Mouse (Mus musculus): ENCODE results near the gene AU041133.

AU041133 gene

GRCm38 (mm10) chr10:82127850-82128401 is at the start of gene AU041133:
Gene AU041133 (plus strand): TSS chr10:82128013.
- DNase-seq, result peak; percentile 88

DNA sequence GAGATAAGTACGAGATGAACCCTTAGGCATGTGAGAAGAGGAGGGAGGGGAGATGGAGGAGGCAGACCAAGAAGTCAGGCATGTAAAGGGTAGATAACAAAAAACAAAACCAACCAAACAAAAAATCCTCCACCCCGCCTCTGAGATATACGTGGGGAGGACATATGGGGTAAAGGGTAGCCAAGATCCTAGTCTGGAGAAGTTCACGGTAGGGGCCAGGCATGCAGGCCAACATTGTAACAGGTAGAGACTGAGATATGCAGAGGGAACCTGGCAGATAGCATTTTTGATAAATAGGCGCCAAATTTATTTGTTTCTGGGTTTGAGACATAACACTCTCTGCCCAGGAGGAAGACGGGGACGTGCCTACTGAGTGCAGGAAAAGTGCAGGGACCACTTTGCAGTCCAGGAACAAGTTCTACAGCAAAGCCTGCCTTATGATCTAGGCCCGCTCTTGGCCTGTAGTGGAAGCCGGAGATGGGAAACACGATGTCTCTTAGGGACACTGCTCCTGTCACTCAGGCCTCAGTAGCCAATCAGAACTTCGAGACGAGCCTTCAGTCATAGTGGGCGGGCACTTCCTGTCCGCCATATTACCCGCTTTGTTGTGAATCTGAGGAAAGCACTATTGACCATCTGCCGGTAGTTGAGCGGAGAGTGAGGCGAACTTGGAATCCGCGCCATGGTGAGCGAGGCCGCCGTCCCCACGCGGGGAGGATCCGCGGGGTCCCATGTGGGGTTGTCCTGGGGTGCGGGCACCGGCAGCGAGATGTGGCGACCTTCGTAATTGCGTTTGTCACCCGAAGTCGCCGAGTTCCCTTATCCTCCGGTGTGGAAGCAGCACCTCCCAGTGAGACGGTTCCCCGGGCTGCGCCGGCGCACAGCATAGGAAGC is 44.8 kb upstream of the AU041133 start, which contains the start of gene BC024063:
Gene BC024063, plus strand, starts transcription at position 626 of the 894 bp plus-strand sequence.
- peak; percentile 66 for DNase-seq

DNA sequence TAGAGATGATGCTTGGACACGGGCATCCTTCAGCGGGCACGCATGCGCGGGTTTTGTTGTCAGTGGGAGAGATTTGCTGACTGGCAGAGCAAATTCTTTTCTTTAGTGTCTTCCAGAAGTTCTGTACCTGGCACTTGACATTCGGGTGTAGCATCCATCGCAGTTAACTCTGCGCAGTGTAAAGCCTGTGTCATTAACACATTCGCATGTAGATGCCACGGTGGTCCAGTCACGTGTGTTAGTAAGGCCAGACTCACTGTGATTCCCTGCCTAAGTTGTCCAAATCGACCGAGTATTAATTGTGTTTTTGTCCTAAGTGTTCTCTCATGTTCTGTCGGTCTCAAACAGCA is 44.2 kb upstream of the AU041133 start:
- DNase-seq, result peak; percentile 6

DNA sequence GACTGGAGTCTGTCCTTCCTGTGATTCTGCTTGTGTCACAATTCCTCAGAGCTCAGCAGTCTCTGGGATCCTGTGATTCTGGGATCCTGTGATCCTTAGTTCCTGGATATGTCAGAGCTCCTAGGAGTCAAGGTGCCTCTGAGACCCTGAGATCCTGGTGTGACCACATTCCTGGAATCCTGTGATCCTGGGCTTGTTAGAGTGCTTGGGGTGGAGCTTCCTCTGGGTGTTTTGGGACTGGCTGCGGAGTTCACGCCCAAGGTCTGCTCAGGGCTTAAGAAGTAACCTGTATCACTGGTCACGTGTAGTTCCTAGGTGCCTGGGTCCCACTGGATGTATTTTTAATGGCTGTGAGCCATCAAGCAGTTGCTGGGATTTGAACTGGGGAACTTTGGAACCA is 10.6 kb upstream of the AU041133 start:
- no peak for DNase-seq

DNA sequence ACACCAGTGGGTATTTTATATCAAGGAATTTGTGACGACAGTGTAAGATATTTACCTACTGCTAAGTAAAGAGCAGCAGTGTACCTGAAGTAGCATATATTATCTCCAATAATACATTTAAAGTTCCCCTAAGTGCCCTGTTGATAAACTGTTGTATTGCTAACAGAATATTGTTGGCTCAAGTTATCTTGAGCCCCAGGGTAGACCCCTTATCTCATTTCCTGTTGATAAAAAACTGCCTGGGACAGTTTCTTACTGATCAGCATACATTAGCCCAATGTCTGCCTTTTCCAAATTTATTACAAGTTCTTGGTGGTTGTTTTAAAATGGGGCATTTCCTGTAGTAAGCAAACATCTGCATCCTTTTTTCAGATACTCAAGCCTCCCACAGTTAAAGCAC is 17.5 kb downstream of the AU041133 start:
- no peak for DNase-seq

DNA sequence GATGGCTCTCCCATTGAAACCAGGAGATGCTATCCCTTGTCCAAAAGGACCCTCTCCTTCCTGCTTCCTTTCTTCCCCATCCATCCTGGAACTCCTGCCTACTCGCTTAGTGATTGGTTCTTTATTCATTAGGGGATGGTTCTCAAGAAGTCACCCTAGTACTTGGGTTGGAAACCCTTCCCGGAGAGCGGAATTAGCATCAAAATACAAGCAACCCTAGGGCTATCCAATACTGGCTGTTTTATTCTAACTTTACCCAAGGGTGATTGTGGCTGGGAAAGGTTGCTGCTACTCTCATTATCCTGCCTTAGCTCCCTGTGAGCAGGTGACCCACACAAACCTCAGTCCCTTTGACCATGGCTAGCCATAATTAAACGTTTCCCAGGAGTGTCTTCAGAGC is 19.8 kb downstream of the AU041133 start:
- no peak for DNase-seq

GRCm38 (mm10) chr10:82167777-82168176 is 40.0 kb downstream of the AU041133 start:
- DNase-seq, result no peak

DNA sequence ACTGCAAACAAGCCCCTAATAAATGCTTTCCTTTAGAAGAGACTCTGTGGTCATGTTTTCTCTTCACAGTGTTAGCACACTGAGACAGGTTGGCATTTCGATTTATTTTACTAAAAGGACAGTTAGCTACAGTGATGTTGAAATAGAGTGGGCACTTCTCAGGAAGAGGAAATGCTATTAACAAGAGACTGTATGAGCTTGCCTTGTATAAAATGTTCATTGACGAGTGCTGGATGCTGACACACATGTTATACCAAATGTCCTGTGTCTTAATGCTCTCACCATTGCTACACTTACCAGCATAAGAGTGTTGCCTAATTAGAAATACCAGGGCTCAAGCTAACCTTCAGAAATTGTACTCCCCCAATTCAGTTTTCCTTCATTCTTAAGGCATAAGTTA is 42.0 kb downstream of the AU041133 start:
- no peak for DNase-seq

- DNase-seq, result peak; percentile 14
These were observed 43.0 kb downstream of the AU041133 start for GRCm38 (mm10) chr10:82170808-82171207.

GRCm38 (mm10) chr10:82178257-82179064 is 50.6 kb downstream of the AU041133 start:
- peak; percentile 74 for DNase-seq
